Mouse (Mus musculus): ENCODE measurements around the gene Atoh7.

Gene Atoh7

GRCm38 (mm10) chr10:63099941-63100562, 601 bp downstream of the Atoh7 start:
- peak; percentile 89 for DNase-seq

GRCm38 (mm10) chr10:63100657-63101056, 1.2 kb downstream of the Atoh7 start:
- no peak for DNase-seq

GRCm38 (mm10) chr10:63113027-63113604, 13.7 kb downstream of the Atoh7 start:
- DNase-seq: no peak

- DNase-seq: no peak
Measured at GRCm38 (mm10) chr10:63113716-63114360, 14.4 kb downstream of the Atoh7 start.

GRCm38 (mm10) chr10:63115881-63116280, 16.4 kb downstream of the Atoh7 start:
- no peak for DNase-seq

GRCm38 (mm10) chr10:63116376-63116775, 16.9 kb downstream of the Atoh7 start:
- DNase-seq: no peak

- no peak for DNase-seq
Measured at GRCm38 (mm10) chr10:63117583-63117982, 18.1 kb downstream of the Atoh7 start.

GRCm38 (mm10) chr10:63119916-63120315, 20.5 kb downstream of the Atoh7 start:
- DNase-seq: no peak

GRCm38 (mm10) chr10:63121961-63122360, 22.5 kb downstream of the Atoh7 start:
- DNase-seq: no peak

- no peak for DNase-seq
Measured at GRCm38 (mm10) chr10:63122516-63122915, 23.1 kb downstream of the Atoh7 start.

- DNase-seq: no peak
Measured at GRCm38 (mm10) chr10:63123141-63123540, 23.7 kb downstream of the Atoh7 start.

GRCm38 (mm10) chr10:63124016-63124415, 24.6 kb downstream of the Atoh7 start:
- DNase-seq: no peak

GRCm38 (mm10) chr10:63125343-63125742, 25.9 kb downstream of the Atoh7 start:
- DNase-seq: no peak

GRCm38 (mm10) chr10:63126116-63126515, 26.7 kb downstream of the Atoh7 start:
- no peak for DNase-seq

- no peak for DNase-seq
Measured at GRCm38 (mm10) chr10:63127156-63127555, 27.7 kb downstream of the Atoh7 start.

GRCm38 (mm10) chr10:63128256-63128655, 28.8 kb downstream of the Atoh7 start:
- DNase-seq: no peak

GRCm38 (mm10) chr10:63130500-63130899, 31.0 kb downstream of the Atoh7 start:
- no peak for DNase-seq

- no peak for DNase-seq
Measured at GRCm38 (mm10) chr10:63132356-63132755, 32.9 kb downstream of the Atoh7 start.

GRCm38 (mm10) chr10:63133326-63133725, 33.9 kb downstream of the Atoh7 start:
- DNase-seq: no peak

- no peak for DNase-seq
Measured at GRCm38 (mm10) chr10:63135680-63136079, 36.2 kb downstream of the Atoh7 start.

- DNase-seq: no peak
Measured at GRCm38 (mm10) chr10:63136436-63136835, 37.0 kb downstream of the Atoh7 start.

GRCm38 (mm10) chr10:63142660-63143059, 43.2 kb downstream of the Atoh7 start:
- DNase-seq: no peak

Measured in cerebellum, adult 11 months (tissue).